Mouse (Mus musculus): ENCODE measurements around the gene Timm44. TPM values are rescaled to one million over a fixed set of nuclear protein-coding genes. Genes with fewer than 3 reads are reported as not detected.

Timm44 gene
- polyA plus RNA-seq, 1 experiment from 2014 or later, result 62.9 TPM

Other genes starting within 250 kb of the Timm44 start
- not detected in 2 replicates for gene Cd209f, start 170.1 kb downstream of the Timm44 start, polyA plus RNA-seq (2015; fragmentation: Nextera tagmentation; extraction: Ambion mirVana)
- gene Cd209g, start 141.8 kb downstream of the Timm44 start, polyA plus RNA-seq (2015; fragmentation: Nextera tagmentation; extraction: Ambion mirVana), result not detected in 2 replicates
- gene Evi5l, start 109.3 kb downstream of the Timm44 start, polyA plus RNA-seq (2015; fragmentation: Nextera tagmentation; extraction: Ambion mirVana), result 31.3 and 34.0 TPM in 2 replicates
- gene Prr36, start 58.5 kb downstream of the Timm44 start, polyA plus RNA-seq (2015; fragmentation: Nextera tagmentation; extraction: Ambion mirVana), result 1.3 and 1.6 TPM in 2 replicates
- gene Lrrc8e, start 49.1 kb downstream of the Timm44 start, polyA plus RNA-seq (2015; fragmentation: Nextera tagmentation; extraction: Ambion mirVana), result 0.41 and 0.62 TPM in 2 replicates
- 29.3 and 29.9 TPM in 2 replicates for gene Map2k7, start 37.2 kb downstream of the Timm44 start, polyA plus RNA-seq (2015; fragmentation: Nextera tagmentation; extraction: Ambion mirVana)
- gene Gm49320, start 37.0 kb downstream of the Timm44 start, polyA plus RNA-seq (2015; fragmentation: Nextera tagmentation; extraction: Ambion mirVana), result 1.3 and 2.4 TPM in 2 replicates
- gene Tgfbr3l, start 27.7 kb downstream of the Timm44 start, polyA plus RNA-seq (2015; fragmentation: Nextera tagmentation; extraction: Ambion mirVana), result 4.6 and 5.7 TPM in 2 replicates
- gene Snapc2, start 22.8 kb downstream of the Timm44 start, polyA plus RNA-seq (2015; fragmentation: Nextera tagmentation; extraction: Ambion mirVana), result 63.8 and 68.4 TPM in 2 replicates
- gene Ctxn1, start 16.6 kb downstream of the Timm44 start, polyA plus RNA-seq (2015; fragmentation: Nextera tagmentation; extraction: Ambion mirVana), result 91.7 and 93.9 TPM in 2 replicates
- 19.9 and 20.4 TPM in 2 replicates for gene Ccl25, start 49.3 kb upstream of the Timm44 start, polyA plus RNA-seq (2015; fragmentation: Nextera tagmentation; extraction: Ambion mirVana)
- gene Elavl1, start 49.5 kb upstream of the Timm44 start, polyA plus RNA-seq (2015; fragmentation: Nextera tagmentation; extraction: Ambion mirVana), result 268 and 283 TPM in 2 replicates
- gene Cers4, start 217.1 kb upstream of the Timm44 start, polyA plus RNA-seq (2015; fragmentation: Nextera tagmentation; extraction: Ambion mirVana), result 15.0 and 16.0 TPM in 2 replicates